Mouse (Mus musculus): ENCODE measurements around the gene Ubtd1.

The Ubtd1 gene

GRCm38 (mm10) chr19:41994023-41994422 lies 12.5 kb downstream of the Ubtd1 start:
- no peak for DNase-seq (ENCODE audit: low spot score)

GRCm38 (mm10) chr19:41995483-41995882 lies 13.9 kb downstream of the Ubtd1 start:
- no peak for DNase-seq (ENCODE audit: low spot score)

- DNase-seq (ENCODE audit: low spot score) = no peak
Measured at GRCm38 (mm10) chr19:41997090-41997489, 15.5 kb downstream of the Ubtd1 start.

- DNase-seq (ENCODE audit: low spot score) = no peak
Measured at GRCm38 (mm10) chr19:41998770-41999548, 17.4 kb downstream of the Ubtd1 start.

- DNase-seq (ENCODE audit: low spot score) = no peak
Measured at GRCm38 (mm10) chr19:41999688-42000283, 18.2 kb downstream of the Ubtd1 start.

- DNase-seq (ENCODE audit: low spot score) = no peak
Measured at GRCm38 (mm10) chr19:42000446-42000958, 18.9 kb downstream of the Ubtd1 start.

- no peak for DNase-seq (ENCODE audit: low spot score)
Measured at GRCm38 (mm10) chr19:42001253-42001980, 19.9 kb downstream of the Ubtd1 start.

- no peak for DNase-seq (ENCODE audit: low spot score)
Measured at GRCm38 (mm10) chr19:42004258-42004657, 22.7 kb downstream of the Ubtd1 start.

GRCm38 (mm10) chr19:42005616-42006015 lies 24.1 kb downstream of the Ubtd1 start:
- DNase-seq (ENCODE audit: low spot score) = peak; percentile 62

- DNase-seq (ENCODE audit: low spot score) = no peak
Measured at GRCm38 (mm10) chr19:42006568-42006967, 25.0 kb downstream of the Ubtd1 start.

GRCm38 (mm10) chr19:42008586-42008985 lies 27.0 kb downstream of the Ubtd1 start:
- DNase-seq (ENCODE audit: low spot score) = no peak

GRCm38 (mm10) chr19:42009067-42009466 lies 27.5 kb downstream of the Ubtd1 start:
- no peak for DNase-seq (ENCODE audit: low spot score)

GRCm38 (mm10) chr19:42010436-42010835 lies 28.9 kb downstream of the Ubtd1 start:
- no peak for DNase-seq (ENCODE audit: low spot score)

GRCm38 (mm10) chr19:42011123-42011522 lies 29.6 kb downstream of the Ubtd1 start:
- no peak for DNase-seq (ENCODE audit: low spot score)

GRCm38 (mm10) chr19:42014231-42014825 lies 32.8 kb downstream of the Ubtd1 start:
- no peak for DNase-seq (ENCODE audit: low spot score)

GRCm38 (mm10) chr19:42015001-42015400 lies 33.4 kb downstream of the Ubtd1 start:
- DNase-seq (ENCODE audit: low spot score) = no peak

GRCm38 (mm10) chr19:42016251-42016650 lies 34.7 kb downstream of the Ubtd1 start:
- DNase-seq (ENCODE audit: low spot score) = no peak

- no peak for DNase-seq (ENCODE audit: low spot score)
Measured at GRCm38 (mm10) chr19:42016840-42017239, 35.3 kb downstream of the Ubtd1 start.

GRCm38 (mm10) chr19:42017399-42018247 lies 36.1 kb downstream of the Ubtd1 start:
- peak; percentile 67 for DNase-seq (ENCODE audit: low spot score)

GRCm38 (mm10) chr19:42019011-42019522 lies 37.5 kb downstream of the Ubtd1 start:
- DNase-seq (ENCODE audit: low spot score) = no peak

Data from layer of hippocampus, adult 11-12 months (tissue).